Mouse (Mus musculus) neural tube, embryonic 15.5 days (tissue): Measurements from ENCODE around the gene Lrrc17. TPM values are rescaled to one million over a fixed set of nuclear protein-coding genes. Genes with fewer than 3 reads are reported as not detected.

Experiments
- ATAC-seq: fragments of 200-750 bp; cut with Nextera tagmentation; 2 replicates; pipeline ENCODE4 v1.8.0; 2017; ENCODE audit warnings: mild to moderate bottlenecking, moderate TSS enrichment, moderate library complexity; ENCODE audit not compliant: low FRiP score
- H3K27ac ChIP-seq: fragments of 300-500 bp; sonication (generic); replicated peaks from 2 replicates; pipeline ENCODE4 v1.5.1; 2015; ENCODE audit warnings: mild to moderate bottlenecking, inconsistent platforms
- H3K27me3 ChIP-seq: fragments of 300-500 bp; sonication (generic); replicated peaks from 2 replicates; pipeline ENCODE4 v1.6.1; 2015; ENCODE audit warnings: inconsistent platforms
- H3K36me3 ChIP-seq: fragments of 300-500 bp; sonication (generic); 2 replicates; pipeline ENCODE4 v1.6.1; 2015; ENCODE audit warnings: inconsistent platforms
- H3K4me1 ChIP-seq: fragments of 300-500 bp; sonication (generic); 2 replicates; pipeline ENCODE4 v1.6.1; 2015; ENCODE audit warnings: inconsistent platforms
- H3K4me2 ChIP-seq: fragments of 300-500 bp; sonication (generic); 2 replicates; pipeline ENCODE4 v1.6.1; 2015; ENCODE audit warnings: inconsistent platforms, mild to moderate bottlenecking, moderate library complexity
- H3K4me3 ChIP-seq: fragments of 300-500 bp; sonication (generic); replicated peaks from 2 replicates; pipeline ENCODE4 v1.5.1; 2015; ENCODE audit warnings: mild to moderate bottlenecking, inconsistent platforms
- H3K9ac ChIP-seq: fragments of 300-500 bp; sonication (generic); replicated peaks from 2 replicates; pipeline ENCODE4 v1.6.1; 2015; ENCODE audit warnings: mild to moderate bottlenecking, inconsistent platforms
- H3K9me3 ChIP-seq: fragments of 300-500 bp; sonication (generic); replicated peaks from 2 replicates; pipeline ENCODE4 v1.6.1; 2016; ENCODE audit warnings: inconsistent platforms
- WGBS: fragments of 180-500 bp; shearing (Covaris S2); methylation state at CpG from one replicate; pipeline ENCODE4 v1.1.7; 2015; ENCODE audit warnings: mixed read lengths; 5-methylcytosine and 5-hydroxymethylcytosine counted together
- polyA plus RNA-seq: library from polyadenylated mRNA; unstranded; fragments of >200 nt; fragmentation: Nextera tagmentation; extraction: Ambion mirVana; gene quantifications from 2 replicates; pipeline ENCODE4 v1.2.1, GENCODE M21; 2015

The Lrrc17 gene
- polyA plus RNA-seq, 1 experiment from 2014 or later, result 8.1 TPM

DNA sequence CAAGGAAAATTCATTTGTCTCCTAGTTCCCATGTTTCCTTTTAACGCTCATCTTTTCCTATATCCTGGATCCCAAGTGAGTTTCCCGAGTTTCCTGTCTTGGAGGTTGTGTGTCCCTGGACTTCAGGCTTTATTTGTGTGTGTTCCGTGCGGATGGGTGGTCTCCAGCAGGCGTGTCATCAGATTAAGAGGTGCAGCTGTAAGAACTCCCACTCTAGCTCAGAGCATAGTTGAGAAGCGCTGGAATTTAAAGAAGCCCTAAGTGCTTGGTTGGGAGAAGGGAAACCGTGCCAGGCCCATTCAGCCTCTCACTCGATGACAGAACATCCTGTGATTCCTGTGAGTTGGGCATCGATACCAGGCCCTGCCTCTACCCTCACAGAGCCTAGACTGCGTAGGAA is 30.0 kb upstream of the Lrrc17 start:
- no peaks in the 10 kb centered on the region for H3K36me3 ChIP-seq
- H3K27ac ChIP-seq, result no peak overlapping the region
- H3K27me3 ChIP-seq, result no peaks in the 10 kb centered on the region
- H3K4me1 ChIP-seq, result no peaks in the 10 kb centered on the region
- 67% methylated on average over 10 of the region's 10 CpGs for WGBS
- no peak overlapping the region for H3K9ac ChIP-seq
- no peak overlapping the region for H3K4me2 ChIP-seq
- no peak for ATAC-seq
- H3K4me3 ChIP-seq, result no peak overlapping the region
- no peaks in the 10 kb centered on the region for H3K9me3 ChIP-seq

DNA sequence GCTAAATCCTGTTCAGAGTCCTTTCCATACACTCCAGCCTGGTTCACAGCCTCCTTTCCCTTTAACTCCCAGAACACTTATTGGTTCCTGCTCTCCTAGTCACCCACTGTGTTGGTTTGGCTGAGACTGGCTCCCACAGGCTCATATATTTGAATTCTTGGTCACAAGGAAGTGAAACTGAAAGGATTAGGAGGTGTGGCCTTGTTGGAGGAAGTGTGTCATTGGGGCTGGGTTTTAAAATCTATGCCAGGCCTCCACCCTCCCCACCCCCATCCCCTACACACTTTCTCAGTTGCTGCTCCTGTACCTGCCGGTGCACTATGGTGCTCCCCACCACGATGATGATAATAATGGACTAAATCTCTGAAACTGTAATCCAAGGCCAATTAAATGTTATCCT is 25.8 kb upstream of the Lrrc17 start:
- no peaks in the 10 kb centered on the region for H3K9me3 ChIP-seq
- WGBS, result 95% methylated on average over 2 of the region's 2 CpGs
- no peak for ATAC-seq
- no peaks in the 10 kb centered on the region for H3K27me3 ChIP-seq
- no peaks in the 10 kb centered on the region for H3K4me1 ChIP-seq
- no peak overlapping the region for H3K4me3 ChIP-seq
- H3K9ac ChIP-seq, result no peak overlapping the region
- H3K4me2 ChIP-seq, result no peak overlapping the region
- H3K27ac ChIP-seq, result no peak overlapping the region
- H3K36me3 ChIP-seq, result no peaks in the 10 kb centered on the region

DNA sequence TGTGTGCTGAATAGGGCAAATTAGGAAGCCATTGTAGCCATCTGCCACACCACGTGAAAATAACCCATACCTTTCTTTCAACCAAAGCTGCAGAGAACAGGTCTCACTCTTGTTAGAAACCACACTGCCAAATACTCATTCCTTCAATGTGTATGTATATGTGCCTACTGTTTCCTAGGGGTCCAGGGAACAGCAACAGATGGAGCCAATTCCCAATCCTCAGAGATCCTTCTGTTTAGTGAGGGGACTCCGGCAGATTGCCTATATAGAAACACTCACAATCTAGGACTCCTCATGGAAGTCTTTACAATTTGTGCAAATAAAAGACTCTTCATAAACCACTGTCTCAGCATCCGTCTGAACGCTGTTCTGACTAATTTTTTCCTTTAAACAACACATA is 25.2 kb upstream of the Lrrc17 start:
- Histone ChIP-seq H3K36me3 (no peaks in the 10 kb centered on the region), H3K27ac (no peak overlapping the region), H3K4me3 (no peak overlapping the region), H3K9ac (no peak overlapping the region), H3K4me2 (no peak overlapping the region), H3K27me3 (no peaks in the 10 kb centered on the region), H3K9me3 (no peaks in the 10 kb centered on the region), H3K4me1 (no peaks in the 10 kb centered on the region)
- WGBS, result 70% methylated on average over 4 of the region's 4 CpGs
- ATAC-seq, result no peak; the same call in 1 of the 2 replicates

DNA sequence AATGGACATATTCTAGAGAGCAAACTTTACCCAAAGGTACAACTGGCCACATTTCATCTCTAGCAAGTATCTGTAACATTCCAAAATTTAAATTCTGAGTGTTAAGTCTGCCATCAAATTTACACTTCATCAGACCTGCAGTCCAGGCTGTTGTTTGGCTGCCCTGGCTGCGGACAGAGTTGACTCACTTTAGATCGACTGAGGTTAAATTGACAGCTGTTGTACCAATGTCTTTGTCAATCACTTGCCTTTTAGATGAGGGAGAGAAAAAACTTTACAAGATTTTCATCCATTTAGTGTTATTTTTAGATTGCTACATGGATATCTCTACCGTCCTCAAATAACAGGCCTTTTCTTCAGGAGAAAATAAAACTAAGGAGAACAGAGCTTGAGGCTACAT is 24.2 kb upstream of the Lrrc17 start:
- Histone ChIP-seq H3K27ac (no peak overlapping the region), H3K9ac (no peak overlapping the region), H3K4me2 (no peak overlapping the region), H3K27me3 (no peaks in the 10 kb centered on the region), H3K9me3 (no peaks in the 10 kb centered on the region), H3K36me3 (no peaks in the 10 kb centered on the region), H3K4me1 (no peaks in the 10 kb centered on the region), H3K4me3 (no peak overlapping the region)
- 84% methylated on average over 3 of the region's 3 CpGs for WGBS
- ATAC-seq, result no peak

DNA sequence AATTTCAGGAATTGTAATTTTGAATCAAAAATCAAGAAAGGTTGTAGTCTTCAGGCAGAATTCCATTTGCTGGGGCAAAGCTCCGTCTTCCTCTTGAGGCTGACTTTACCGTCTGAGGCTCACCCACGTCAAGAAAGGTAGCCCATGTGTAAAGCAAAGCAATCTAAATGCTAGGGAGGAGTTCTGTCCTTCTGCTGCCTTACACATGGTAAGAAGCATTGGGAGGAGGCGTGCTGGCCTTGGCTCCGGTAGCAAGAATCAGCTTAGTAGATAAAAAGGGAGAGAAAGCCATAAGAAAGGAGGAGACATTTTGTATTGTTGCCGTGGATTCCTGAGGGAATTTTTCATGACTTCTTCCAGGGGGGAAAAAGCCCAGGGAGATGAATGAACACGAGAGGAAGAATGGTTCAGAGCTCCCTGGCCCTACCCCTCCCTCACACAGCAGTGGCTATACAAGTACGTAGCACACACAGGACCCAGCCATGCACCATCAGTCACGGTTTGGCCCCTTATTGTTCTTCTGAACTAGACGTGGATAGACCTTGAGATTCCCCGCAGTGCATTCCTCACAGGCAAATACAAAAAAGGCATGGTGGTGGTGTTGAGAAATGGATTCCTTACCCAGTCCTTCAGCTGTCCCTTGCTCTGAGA is 16.4 kb upstream of the Lrrc17 start:
- no peak overlapping the region for H3K4me2 ChIP-seq
- H3K36me3 ChIP-seq, result no peaks in the 10 kb centered on the region
- ATAC-seq, result no peak
- H3K9ac ChIP-seq, result no peak overlapping the region
- no peaks in the 10 kb centered on the region for H3K4me1 ChIP-seq
- no peaks in the 10 kb centered on the region for H3K27me3 ChIP-seq
- H3K4me3 ChIP-seq, result no peak overlapping the region
- no peak overlapping the region for H3K27ac ChIP-seq
- H3K9me3 ChIP-seq, result no peaks in the 10 kb centered on the region
- WGBS, result 23% methylated on average over 11 of the region's 11 CpGs

DNA sequence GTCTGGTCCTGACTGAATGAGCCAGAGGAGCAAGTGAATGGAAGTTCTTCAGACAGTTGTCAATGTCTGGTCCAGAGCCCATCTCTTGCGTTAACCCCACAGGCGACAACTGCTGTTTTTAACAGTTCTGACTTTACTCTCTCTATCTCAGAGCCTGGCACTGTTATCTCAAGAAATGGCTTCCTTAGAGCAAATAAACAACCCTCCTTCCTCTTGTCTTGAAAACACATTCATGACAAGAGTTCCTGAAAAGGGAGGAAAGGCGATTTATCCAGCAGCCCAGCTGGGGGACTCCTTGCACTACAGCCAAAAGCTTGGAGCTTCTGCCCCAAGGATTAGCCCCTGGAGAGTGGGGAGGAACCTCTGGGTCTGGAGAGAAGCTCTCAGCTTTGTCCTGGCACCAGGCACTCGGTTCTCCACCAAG is 15.9 kb upstream of the Lrrc17 start:
- Histone ChIP-seq H3K4me3 (no peak overlapping the region), H3K9me3 (no peaks in the 10 kb centered on the region), H3K36me3 (no peaks in the 10 kb centered on the region), H3K4me2 (no peak overlapping the region), H3K9ac (no peak overlapping the region), H3K4me1 (no peaks in the 10 kb centered on the region), H3K27ac (no peak overlapping the region), H3K27me3 (no peaks in the 10 kb centered on the region)
- 51% methylated on average over 4 of the region's 4 CpGs for WGBS
- no peak for ATAC-seq

DNA sequence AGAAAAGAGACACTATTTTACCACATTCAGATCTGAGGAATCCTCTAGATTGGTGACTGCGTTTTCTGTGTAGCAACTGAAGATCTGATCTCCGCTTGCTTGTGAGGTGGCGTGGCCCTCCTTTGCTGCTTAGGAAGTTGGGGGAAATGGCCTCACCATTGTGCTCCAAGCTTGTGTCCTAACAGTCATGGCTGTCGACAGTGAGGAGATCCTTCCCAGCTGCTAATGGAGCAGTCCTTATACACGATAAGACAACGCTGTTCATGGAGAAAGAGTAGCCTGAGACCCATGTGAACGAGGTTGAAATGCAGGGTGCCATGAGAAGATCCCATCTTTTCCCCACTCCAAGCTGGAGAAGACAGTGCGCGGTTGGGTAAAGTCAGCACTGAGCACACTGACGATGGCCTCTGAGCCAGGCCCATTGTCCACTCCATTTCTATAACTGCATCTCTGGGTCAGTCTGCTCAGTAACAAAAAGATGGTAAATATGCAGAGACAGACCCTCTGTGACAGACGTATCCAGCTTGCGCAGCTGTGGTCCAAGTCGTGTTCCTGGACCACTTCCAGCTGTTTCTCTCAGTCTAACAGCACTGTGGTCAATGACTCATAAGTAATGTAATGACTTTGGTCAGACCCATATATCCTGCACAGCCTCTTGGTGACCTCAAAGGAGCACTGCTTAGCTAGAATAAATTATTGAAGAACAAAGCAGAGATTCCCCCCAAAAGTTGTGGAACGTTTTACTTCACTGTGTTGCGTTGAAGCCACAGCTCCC is 15.1 kb upstream of the Lrrc17 start:
- Histone ChIP-seq H3K27me3 (no peaks in the 10 kb centered on the region), H3K4me3 (no peak overlapping the region), H3K9me3 (no peaks in the 10 kb centered on the region), H3K27ac (no peak overlapping the region), H3K4me2 (no peak overlapping the region), H3K36me3 (no peaks in the 10 kb centered on the region), H3K4me1 (no peaks in the 10 kb centered on the region), H3K9ac (no peak overlapping the region)
- whole genome bisulfite sequencing, result 48% methylated on average over 15 of the region's 15 CpGs
- ATAC-seq, result no peak

DNA sequence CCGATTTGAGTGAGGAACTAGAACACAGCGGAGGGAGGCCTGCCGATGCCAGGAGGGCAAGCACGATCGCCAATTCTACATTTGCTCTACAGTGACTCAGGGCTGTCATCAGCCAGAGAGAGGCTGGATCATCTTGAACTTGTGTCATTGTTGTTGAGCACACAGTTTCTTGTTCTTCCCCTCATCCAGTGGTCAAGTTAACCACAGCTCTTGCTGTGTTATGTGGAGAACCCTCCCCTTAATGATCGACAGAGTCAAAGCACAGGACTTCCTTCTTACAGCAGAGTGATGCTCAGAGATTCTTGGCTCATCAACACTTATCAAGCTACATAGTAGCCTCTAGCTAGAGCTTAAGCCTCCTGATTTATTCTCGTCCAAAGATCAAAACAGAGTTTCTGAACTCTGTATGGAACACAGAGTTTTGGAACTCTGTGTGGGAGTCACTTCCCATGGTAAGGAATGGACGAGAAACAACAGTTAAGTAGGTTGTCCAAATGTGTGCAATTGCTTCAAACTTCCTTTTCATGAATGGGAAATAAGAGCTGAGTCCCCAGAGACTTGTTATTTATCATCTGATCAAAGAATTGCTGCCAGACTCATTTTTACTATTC is 14.1 kb upstream of the Lrrc17 start:
- Histone ChIP-seq H3K4me1 (no peaks in the 10 kb centered on the region), H3K4me3 (no peak overlapping the region), H3K27me3 (no peaks in the 10 kb centered on the region), H3K36me3 (no peaks in the 10 kb centered on the region), H3K9ac (no peak overlapping the region), H3K4me2 (no peak overlapping the region), H3K27ac (no peak overlapping the region), H3K9me3 (no peaks in the 10 kb centered on the region)
- 91% methylated on average over 8 of the region's 8 CpGs for WGBS
- no peak for ATAC-seq

DNA sequence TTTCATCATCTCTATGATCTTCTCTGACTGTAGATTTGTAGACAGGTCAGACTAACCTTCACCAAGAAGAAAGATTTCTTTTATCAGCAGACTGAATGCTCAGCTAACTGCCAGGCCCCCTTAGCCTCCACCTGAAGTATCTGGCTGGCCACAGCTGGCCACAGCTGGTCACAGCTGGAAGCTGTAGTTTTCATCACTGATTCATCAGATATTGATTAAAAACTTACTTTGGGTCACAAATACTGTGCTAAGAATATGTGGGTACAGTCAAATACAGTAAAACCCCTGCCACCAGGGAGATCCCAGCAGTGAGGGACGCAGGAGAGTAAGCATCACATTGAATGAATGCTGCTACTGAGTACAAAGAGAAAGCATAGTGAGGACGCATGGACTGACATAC is 11.2 kb upstream of the Lrrc17 start:
- WGBS, result 88% methylated on average over 2 of the region's 2 CpGs
- no peaks in the 10 kb centered on the region for H3K36me3 ChIP-seq
- no peak overlapping the region for H3K27ac ChIP-seq
- H3K4me3 ChIP-seq, result no peak overlapping the region
- H3K9ac ChIP-seq, result no peak overlapping the region
- H3K27me3 ChIP-seq, result no peaks in the 10 kb centered on the region
- no peaks in the 10 kb centered on the region for H3K4me1 ChIP-seq
- H3K4me2 ChIP-seq, result no peak overlapping the region
- ATAC-seq, result no peak
- no peaks in the 10 kb centered on the region for H3K9me3 ChIP-seq

DNA sequence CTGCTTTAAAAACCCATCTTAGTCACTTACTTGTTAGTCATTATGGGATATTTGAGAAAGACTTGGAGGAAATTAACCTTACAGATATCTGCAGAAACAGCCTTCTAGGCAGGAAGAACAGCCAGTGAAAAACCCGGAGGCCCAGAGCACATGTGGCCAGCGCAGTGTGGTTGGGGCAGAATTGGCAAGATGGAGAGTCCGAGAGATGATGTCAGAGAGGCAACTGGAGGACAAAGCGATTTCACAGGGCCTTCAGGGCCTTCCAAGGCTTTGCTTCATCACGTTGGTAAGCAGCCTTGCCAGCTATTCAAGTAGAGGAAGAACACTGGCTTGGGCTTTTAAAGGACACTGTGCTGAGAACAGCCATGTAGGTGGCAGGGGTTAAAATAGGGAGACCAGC is 10.4 kb upstream of the Lrrc17 start:
- no peak for ATAC-seq

DNA sequence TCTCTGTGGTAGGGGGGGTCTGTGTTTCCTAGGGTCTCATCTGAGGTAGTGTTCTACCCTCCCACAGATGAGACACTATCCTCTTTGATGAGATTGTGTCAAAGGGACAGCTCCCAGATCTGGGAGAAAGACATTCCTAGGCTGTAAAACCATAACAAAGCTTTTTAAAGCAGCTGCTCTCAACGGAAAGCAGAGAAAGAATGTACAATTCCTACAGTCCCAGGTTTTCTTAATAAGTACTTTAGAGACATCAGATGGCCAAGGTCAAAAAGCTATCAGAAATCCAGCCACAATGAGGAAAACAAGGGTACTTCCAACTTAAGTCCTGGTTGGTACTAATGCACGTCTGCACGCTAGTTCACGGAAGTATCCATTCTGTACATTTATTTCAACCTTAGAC is 1.1 kb upstream of the Lrrc17 start:
- no peaks in the 10 kb centered on the region for H3K36me3 ChIP-seq
- H3K27me3 ChIP-seq, result no peaks in the 10 kb centered on the region
- no peak overlapping the region for H3K4me3 ChIP-seq
- H3K27ac ChIP-seq, result no peak overlapping the region
- 73% methylated on average over 4 of the region's 4 CpGs for WGBS
- H3K9ac ChIP-seq, result no peak overlapping the region
- no peak for ATAC-seq
- peaks cover 8% of the 10 kb centered on the region; the same call in 1 of the 2 replicates for H3K4me1 ChIP-seq
- H3K4me2 ChIP-seq, result no peak overlapping the region
- H3K9me3 ChIP-seq, result no peaks in the 10 kb centered on the region

More for the DNA sequence above, 10.4 kb upstream of the Lrrc17 start:
- Histone ChIP-seq H3K9me3 (no peaks in the 10 kb centered on the region), H3K4me3 (no peak overlapping the region), H3K9ac (no peak overlapping the region), H3K4me1 (no peaks in the 10 kb centered on the region), H3K27ac (no peak overlapping the region), H3K4me2 (no peak overlapping the region), H3K27me3 (no peaks in the 10 kb centered on the region), H3K36me3 (no peaks in the 10 kb centered on the region)
- 91% methylated on average over 5 of the region's 5 CpGs for WGBS

DNA sequence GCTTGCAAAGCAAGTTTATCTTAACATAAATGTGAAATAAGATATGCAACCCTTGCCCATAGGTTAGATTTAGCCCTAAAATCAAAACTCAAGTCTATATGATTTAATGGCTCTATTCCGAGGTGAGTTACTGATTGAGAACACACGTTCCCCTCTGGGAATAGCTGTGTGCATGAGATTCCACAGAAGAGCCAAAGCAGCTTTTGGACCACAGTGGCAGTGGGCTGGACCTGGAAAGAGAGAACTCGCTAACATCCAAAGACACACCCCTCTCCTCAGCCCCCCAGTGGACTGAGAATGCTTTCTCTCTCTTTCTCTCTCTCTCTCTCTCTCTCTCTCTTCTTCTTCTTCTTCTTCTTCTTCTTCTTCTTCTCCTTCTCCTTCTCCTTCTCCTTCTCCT is 1.5 kb downstream of the Lrrc17 start:
- no peak overlapping the region for H3K27ac ChIP-seq
- WGBS, result 71% methylated on average over 3 of the region's 3 CpGs
- H3K4me2 ChIP-seq, result peak overlapping the region; percentile 16; the same call in 1 of the 2 replicates

More for the DNA sequence above, 1.5 kb downstream of the Lrrc17 start:
- Histone ChIP-seq H3K4me1 (peaks cover 8% of the 10 kb centered on the region; the same call in 1 of the 2 replicates), H3K36me3 (no peaks in the 10 kb centered on the region), H3K27me3 (no peaks in the 10 kb centered on the region), H3K9ac (no peak overlapping the region), H3K4me3 (no peak overlapping the region), H3K9me3 (no peaks in the 10 kb centered on the region)
- no peak for ATAC-seq
